Mouse (Mus musculus) activated CD4-positive, CD25-positive, alpha-beta regulatory T cell, adult 4 months (primary cell): ENCODE measurements around the gene Cd79b. TPM values are rescaled to one million over a fixed set of nuclear protein-coding genes. Genes with fewer than 3 reads are reported as not detected.
A peak's percentile ranks its signal among the peaks of the same experiment; 100 is the strongest.

Source experiments
- ATAC-seq: one replicate; pipeline ENCODE4 v1.8.0; 2017
- polyA plus RNA-seq, 2 experiments: library from polyadenylated mRNA; unstranded; fragments of 100-300 nt; shearing (Covaris generic); gene quantifications; one replicate each; pipeline ENCODE4 v1.2.1; 2017

Gene Cd79b
- polyA plus RNA-seq, 2 experiments from 2014 or later = 48.0 to 77.5 TPM

DNA sequence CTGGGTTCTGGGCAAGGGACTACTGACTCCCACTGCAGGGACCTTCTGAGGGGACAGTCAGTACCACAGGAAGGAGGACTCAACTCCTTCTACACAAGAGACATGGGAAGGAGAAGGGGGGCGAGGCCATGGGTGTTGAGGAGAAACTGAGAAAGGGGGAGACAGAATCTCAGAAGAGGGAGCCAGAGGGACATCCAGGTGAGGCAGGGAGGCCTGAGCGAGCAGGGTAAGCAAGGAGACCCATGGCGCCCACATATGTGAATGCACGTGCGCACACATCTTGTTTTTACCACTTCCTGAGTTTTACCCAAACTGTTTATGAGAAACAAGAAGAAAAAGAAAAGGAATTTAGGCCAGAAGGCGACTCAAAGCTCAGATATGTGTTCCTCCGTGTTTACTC is 3.2 kb upstream of the Cd79b start:
- peak; percentile 28 for ATAC-seq

- ATAC-seq = no peak
Observed at GRCm38 (mm10) chr11:106316416-106316815, 1.9 kb upstream of the Cd79b start.

DNA sequence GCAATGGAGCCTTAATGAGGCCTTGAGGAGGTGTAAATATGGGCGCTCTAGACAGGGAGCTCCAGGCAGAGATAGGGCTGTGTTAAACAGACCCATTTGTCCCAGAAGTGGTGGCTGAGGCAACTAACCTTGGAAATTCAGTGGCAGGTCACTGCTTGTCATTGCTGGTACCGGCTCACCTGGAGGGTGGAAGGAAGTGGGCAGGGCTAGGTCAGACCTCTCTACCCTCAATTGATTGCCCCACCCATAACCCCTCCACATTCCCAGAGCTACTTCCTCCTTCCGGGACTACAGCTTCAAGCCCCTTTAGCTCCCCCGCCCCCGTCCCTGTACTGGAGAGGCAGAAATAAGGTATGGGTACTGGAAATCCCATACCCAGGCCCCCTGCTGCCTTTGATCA is 1.0 kb downstream of the Cd79b start:
- ATAC-seq = peak; percentile 40

GRCm38 (mm10) chr11:106310123-106310522 is 4.4 kb downstream of the Cd79b start:
- no peak for ATAC-seq

- ATAC-seq = no peak
Observed at GRCm38 (mm10) chr11:106308162-106308561, 6.4 kb downstream of the Cd79b start.

DNA sequence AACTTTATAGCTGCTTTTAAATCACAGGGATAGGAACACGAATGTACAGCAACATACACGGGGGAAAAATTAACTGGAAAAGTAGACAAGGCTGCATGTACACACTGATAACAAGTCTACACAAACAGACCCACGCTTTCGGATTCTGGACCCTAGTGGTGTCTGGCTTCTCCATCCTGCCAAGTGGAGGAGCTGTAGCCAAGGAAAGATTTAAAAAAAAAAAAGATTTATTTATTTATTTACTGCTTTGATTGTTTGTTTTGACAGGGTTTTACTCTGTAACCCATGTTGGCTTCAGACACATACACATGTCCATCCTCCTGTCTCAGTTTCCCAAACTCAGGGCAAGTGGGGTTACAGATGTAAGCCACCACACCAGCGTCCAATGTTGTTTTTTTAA is 7.1 kb downstream of the Cd79b start:
- no peak for ATAC-seq

- ATAC-seq = no peak
Observed at GRCm38 (mm10) chr11:106306758-106307157, 7.8 kb downstream of the Cd79b start.

DNA sequence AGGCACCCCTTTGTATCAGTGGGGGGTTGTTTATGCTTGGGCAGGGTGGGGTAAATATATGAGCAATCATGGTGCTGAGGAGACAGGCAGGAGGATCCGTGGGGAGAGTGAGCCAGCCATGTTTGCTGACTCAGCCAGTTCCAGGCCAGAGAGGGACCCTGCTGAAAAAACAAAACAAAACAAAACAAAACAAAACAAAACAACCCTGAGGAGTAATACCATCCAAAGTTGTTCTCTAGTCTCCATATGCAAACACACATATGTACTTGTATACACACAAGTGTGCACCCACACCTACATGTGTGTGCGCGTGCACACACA is 8.5 kb downstream of the Cd79b start:
- no peak for ATAC-seq

GRCm38 (mm10) chr11:106305348-106306064 is 9.1 kb downstream of the Cd79b start:
- no peak for ATAC-seq

DNA sequence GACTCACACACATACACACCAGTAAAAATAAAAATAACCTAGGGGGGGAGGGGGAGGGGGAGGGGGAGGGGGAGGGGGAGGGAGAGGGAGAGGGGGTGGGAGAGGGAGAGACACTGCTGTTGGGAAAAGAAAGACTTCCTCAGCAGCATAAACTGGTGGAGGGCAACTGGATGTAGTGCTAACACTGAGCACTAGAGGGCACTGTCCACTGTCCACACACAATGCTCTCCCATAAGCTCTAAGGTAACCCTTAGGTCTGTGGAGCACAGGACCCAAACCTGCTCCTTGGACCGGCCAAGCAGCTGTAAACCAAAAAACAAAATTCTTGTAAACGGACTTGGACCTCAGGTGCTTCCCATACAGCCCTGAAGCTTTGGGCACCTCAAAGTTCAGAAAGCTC is 11.9 kb downstream of the Cd79b start:
- ATAC-seq = no peak

DNA sequence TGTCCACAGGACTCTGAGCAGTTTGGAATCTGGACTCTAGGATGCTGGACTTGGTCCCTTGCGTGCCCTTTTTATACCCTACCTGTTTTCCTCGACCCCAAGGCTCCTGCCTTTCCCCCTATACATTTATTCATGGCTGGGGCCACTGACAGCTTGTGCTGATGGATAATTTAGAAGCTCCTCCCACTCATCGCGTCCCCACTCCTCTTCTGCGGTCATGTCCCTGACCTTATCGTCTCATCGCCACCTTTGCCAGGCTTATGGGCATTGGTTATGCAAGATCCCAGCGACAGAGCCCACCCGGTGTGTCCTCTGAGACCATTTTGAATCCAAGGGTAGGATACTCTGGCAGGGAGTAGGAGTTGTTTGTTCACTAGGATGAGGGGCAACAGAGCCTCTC is 12.8 kb downstream of the Cd79b start, which contains the start of gene Gh:
Gene Gh (minus strand): TSS at position 101 of the 400 bp plus-strand sequence.
- no peak for ATAC-seq

GRCm38 (mm10) chr11:106291861-106292260 is 22.7 kb downstream of the Cd79b start:
- no peak for ATAC-seq

DNA sequence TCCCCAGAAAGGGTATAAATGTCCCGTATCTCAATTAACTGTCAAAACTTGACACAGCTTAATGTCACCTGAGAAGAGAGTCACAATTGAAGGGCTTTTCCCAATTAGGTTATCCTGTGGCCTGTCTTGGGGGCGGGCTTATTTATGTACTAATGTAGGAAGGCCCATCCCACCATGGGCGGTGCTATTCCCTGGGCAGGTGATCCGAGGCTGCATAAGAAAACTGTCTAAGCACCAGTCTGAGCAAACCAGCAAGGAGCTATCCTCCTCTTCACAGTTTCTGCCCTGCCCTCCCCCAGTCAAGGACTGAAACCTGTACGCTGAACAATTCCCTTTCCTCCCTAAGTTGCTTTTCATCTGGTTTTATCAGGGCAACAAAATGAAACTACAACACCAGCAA is 24.2 kb downstream of the Cd79b start:
- ATAC-seq = no peak

GRCm38 (mm10) chr11:106289369-106289768 is 25.2 kb downstream of the Cd79b start:
- ATAC-seq = no peak

- no peak for ATAC-seq
Observed at GRCm38 (mm10) chr11:106286987-106287386, 27.6 kb downstream of the Cd79b start.

DNA sequence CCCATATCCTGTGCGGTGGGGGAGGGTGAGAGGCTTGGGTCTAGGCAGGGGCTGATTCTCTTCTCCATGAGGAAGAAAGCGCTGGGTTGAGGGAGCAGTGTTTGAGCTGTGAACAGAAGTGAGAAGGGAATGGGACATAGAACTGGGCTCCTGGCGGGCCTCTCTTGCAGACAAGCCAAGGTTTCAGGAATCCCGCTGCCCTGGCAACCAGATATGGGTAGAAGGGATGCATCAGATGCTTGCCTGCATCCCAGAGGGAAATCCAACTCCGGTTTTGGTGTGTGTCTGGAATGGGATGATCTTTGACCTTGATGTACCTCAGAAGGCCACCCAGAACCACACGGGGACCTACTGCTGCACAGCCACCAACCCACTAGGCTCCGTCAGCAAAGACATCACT is 28.4 kb downstream of the Cd79b start:
- no peak for ATAC-seq

DNA sequence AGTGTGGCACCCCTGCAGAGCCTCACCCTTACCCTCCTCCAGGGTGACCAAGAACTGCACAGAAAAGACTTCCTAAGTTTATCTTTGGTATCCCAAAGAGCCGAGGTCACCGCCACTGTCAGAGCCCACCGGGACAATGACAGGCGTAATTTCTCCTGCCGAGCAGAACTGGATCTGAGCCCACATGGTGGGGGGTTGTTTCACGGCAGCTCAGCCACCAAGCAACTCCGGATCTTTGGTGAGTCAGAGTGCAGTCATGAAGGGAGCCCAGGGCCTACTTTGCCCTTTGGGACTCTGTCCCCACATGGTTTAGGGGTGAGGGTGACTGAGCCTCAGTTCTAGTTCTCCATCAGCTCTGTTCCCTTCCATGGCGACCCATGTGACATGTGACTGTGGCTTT is 30.4 kb downstream of the Cd79b start:
- ATAC-seq = no peak

DNA sequence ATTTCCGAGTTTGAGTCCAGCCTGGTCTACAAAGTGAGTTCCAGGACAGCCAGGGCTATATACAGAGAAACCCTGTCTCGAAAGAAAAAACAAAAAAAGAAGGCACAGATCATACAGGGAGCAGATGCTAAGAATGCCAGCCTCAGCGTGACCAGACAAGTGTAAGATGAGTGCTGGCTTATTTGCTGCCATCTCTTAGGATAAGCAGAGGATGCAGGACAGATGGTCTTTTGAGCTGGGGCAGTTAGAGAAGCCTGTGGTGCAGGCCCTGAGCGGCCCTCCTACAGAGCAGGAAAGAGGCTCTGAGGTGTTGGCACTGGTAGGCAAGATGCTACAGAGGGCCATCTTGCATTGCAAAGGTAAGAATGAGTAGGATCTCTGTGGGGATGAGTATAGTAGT is 31.2 kb downstream of the Cd79b start:
- no peak for ATAC-seq

DNA sequence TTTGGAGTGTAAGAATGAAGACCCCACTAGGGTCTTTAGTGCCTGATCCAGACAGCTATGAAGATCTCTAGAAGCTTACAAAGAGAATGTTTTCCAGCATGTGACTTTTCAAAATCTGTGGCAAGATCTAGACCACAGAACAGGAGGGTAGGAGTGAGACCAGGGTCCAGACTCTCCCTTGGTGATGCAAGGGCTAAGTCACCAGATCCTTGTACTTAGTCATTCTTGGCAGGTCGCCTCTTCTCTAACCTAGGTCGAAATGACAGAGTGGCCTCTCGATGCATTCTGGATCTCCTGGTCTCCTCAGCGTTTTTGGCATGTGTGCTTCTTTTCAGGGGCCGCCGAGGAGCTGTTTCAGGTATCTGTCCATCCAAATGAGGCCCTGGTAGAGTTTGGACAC is 32.1 kb downstream of the Cd79b start:
- ATAC-seq = no peak

DNA sequence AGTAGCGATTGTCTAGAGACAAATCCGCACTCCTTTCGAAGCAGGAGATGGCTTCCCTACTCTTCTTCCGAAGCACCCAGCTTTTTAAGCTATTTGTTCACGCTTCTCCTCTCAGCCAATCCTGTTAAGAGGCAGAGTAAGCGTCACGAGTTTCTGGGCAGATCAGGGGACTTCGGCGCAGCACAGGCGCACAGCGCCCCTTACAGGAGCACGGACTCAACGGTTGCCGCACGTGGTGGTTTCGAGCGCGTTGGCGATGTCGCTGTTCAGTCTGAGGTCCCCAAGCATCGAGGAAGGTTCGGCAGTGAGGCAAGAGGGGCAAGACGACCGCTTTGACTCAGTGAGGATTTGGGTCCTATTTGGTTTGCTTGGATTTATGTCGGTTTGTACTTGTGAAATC is 38.1 kb downstream of the Cd79b start, which contains the start of gene Tcam1:
Gene Tcam1 (plus strand): TSS at position 219 of the 400 bp plus-strand sequence.
- peak; percentile 82 for ATAC-seq

DNA sequence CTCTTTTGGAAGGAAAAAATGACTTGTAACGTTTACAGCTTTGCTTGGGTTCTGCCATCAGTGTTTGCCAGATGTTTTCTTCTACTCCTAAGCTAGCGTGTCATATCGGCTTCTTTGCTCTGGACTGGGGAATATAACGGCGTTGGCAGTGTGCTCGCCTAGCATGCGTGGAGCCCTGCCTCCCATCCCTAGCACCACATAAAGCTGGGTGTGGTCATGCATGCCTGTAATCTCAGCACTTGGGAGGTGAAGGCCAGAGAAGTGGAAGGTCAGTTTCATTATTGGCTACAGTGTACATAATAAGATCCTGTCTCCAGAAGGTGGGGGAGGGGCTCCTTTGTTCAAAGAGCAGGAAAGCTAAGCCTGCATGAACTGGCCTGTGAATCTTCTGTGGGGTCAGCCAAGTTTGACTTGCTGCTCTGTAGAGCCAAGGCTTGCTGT is 39.6 kb downstream of the Cd79b start:
- no peak for ATAC-seq

- ATAC-seq = no peak
Observed at GRCm38 (mm10) chr11:106274374-106274773, 40.2 kb downstream of the Cd79b start.

DNA sequence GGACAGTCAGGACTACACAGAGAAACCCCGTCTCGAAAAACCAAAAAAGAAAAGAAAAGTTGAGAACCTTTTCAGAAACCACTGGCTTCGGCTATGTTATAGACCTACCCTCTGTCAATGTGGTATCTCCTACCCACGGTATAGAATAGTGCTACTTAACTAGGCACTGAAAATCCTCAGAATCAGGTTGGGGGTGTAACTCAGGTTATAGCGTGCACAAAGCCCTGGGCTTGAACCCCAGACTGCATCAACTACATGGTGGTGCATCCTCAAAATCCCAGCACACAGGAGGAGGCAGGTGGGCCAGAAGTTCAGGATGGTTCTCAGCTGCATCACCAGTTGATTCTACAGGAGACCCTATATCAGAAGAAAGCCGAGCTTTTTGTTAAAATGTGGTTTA is 40.8 kb downstream of the Cd79b start:
- ATAC-seq = no peak

- no peak for ATAC-seq
Observed at GRCm38 (mm10) chr11:106273311-106273684, 41.3 kb downstream of the Cd79b start.
